Mouse (Mus musculus) heart, adult 2 months (tissue): Measurements from ENCODE around the gene Ciz1.

ENCODE experiments used
- CTCF ChIP-seq: fragments of 200-600 bp; IDR thresholded peaks from 2 replicates; pipeline ENCODE4 v1.8.1; 2022; ENCODE audit warnings: antibody characterized with exemption, mild to moderate bottlenecking, moderate library complexity
- EP300 ChIP-seq: fragments of 200-500 bp; IDR thresholded peaks from 2 replicates; pipeline ENCODE4 v1.6.1; 2011; ENCODE audit warnings: low read depth, low read length, control low read depth; ENCODE audit not compliant: insufficient read depth
- POLR2A ChIP-seq: fragments of 200-500 bp; IDR thresholded peaks from 2 replicates; pipeline ENCODE4 v1.6.1; 2011; ENCODE audit warnings: mild to moderate bottlenecking, low read depth, low read length, control low read depth; ENCODE audit not compliant: insufficient read depth

GRCm38 (mm10) chr2:32352151-32353006 lies at the start of gene Ciz1:
- TF ChIP-seq CTCF = no peak
- no peak for TF ChIP-seq EP300
- TF ChIP-seq POLR2A = no peak
